Mouse (Mus musculus) cerebellum, adult 9-11 months (tissue): ENCODE measurements at regions not wholly inside any gene's neighbourhood (a gene's known extent, or its start where the extent isn't known, plus 50 kb on each side); places are given as distances from the start of the nearest gene placed in this dataset.

Experiments used
- DNase-seq: peaks from one replicate; pipeline ENCODE4 v3.0.0; 2022

DNA sequence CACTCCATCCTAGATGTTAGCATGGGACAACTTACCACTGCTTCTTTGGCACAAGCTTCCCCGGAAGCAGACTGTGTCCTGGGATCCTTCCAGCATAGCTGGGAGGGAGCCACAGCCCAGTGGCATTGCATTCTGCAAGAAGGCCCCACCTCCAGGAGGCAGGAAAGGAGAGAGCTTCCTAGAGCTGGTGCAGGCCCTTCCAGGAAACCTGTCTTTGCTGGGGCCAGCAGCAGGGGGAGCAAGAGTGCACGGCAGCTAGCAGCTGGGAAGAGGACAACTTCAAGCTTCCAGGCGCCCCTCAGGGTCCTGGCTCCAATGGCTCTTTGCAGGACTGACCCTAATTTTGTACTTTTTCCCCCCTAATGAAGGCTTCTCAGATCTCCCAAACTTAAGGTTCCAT lies 115.4 kb upstream of the Sorcs3 start:
- no peak for DNase-seq

DNA sequence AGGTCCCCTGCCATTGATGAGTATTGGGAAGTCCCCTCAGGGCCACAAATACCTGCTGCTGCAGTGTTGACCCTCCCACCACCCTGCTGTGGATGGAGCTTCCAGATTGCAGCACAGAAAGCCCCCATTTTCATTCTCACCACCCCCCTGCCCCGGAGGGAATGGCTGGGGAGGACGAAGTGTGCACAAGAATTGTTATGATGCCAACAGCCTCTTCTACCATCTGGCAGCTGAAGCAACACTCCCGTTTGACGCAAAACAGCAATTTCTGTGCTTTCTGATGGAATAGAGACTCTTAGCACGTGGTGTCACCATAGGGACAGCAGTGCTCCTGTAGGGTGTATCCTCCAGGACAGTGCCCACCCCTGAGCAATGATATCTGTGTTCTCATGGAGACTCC lies 108.5 kb upstream of the Sorcs3 start:
- DNase-seq, result no peak

DNA sequence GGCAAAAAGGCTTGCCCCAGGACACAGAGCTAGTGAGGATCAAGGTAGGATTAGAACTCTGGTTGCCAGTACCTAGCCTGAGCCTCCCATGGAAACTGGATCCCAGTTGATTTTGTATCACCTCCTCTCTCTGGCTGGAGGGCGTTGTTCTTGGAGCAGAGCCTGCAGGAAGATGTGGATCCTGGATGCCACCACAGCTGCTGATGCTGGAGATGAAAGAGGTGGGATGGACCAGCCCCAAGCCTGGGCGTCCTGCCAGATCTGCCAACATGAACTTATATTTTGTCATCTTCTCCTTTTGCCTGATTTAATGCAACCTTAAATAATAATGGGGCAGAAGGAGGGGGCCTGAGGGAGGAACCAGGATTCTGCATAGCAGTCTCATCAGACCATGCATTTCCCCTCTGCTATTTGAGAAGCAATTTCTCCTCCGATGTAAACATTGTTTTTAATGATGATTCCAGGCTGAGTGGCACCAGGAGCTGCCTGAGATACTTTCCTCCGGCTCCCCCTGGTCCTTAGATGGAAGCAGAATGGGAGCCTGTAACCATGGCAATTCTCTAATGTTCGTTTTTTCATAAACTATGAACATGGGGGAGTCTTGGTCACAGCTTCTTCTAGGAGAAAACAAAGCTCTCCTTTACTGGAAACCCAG lies 107.8 kb upstream of the Sorcs3 start:
- DNase-seq, result no peak

DNA sequence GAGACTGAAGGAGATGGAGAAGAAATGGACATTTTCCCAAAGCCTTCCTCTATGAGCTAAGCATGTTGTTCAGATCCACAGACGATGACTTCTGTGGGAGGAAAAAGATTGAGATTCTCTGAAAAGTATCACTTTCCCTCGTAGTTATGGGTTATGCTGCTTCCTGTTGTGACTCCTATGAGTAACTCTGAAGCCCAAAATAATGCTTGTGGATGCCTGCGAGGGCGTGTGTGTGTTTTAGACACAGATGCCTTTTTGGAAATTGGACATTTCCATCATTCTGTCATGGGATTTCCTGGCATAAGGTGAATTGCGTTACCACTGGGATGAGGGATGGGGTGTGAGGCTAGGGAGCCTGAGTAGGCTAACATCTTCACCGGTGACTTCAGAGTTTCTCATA lies 104.8 kb upstream of the Sorcs3 start:
- DNase-seq, result no peak

DNA sequence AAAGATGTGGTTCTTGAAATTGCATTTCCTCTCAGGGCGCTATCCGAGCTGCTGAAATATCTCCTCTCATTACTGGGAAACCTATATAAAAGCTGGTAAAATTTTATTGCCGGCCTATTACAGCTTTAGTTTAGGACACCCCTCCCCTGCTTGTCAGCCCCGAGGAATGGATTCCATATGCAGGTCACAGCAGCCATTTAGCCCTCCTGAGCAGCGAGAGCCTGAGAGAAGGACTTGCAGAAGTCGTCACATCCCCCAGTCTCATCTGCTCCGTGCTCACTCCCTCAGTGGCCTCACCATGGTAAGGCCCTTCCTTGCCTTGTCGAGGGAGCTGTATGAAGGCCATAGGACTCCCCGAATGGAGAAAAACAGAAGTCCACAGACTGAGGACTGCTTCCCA lies 90.7 kb upstream of the Sorcs3 start:
- no peak for DNase-seq

DNA sequence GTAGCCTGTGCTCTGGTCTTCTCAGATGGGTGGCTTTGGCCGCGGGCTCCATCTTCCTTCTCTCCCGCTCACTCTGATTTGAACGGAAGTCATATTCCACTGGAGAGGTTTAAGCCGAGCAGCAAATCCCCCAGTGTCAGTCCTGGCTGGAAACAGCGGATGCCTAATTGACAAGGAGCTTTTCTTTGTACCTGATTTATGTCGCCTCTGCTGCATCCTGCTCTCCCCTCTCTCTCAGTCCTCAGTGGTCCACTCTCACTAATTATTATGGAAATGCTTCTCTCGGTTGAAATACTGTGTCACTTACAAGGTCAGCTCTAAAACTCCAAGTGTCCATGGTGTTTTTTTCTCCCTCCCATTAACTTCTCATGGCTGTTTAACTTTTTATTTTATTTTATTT lies 90.1 kb upstream of the Sorcs3 start:
- DNase-seq, result no peak

DNA sequence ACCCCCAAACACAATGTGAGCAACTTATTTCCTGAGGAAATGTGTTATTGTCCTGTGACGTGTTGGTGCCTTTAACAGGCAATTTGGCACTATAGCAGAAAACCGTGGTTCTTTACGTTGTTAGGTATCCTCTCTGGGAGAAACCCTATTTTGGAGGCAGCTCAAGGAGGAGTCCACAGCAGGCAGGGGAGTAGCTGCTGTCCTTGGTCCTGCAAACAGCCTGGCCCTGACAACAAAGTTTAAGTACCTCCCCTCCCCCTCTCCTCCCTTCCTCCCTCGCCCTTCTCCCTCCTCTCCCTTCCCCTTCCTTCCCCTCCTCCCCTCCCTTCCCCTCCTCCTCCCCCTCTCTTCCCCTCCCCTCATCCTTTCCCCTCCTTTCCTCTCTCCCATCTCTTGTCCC lies 89.1 kb upstream of the Sorcs3 start:
- DNase-seq, result no peak

DNA sequence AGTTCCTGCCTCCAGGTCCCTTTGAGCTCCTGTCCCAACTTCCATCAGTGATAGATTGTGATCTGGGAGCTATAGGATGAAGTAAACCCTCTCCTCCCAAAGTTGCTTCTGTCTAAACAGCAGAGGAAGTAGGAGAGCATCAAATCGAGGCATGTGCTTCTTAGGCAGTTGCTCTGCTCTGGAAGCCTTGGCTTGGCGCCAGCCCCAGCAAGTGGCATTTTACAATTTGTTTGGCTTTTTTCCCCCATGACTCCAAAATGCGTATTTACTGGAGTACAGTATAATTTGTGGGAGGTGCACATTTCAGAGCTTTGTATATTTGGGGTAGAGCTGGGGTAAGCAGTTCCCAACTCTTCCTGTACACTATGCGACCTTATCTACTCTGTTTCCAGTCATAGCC lies 88.2 kb upstream of the Sorcs3 start:
- no peak for DNase-seq

DNA sequence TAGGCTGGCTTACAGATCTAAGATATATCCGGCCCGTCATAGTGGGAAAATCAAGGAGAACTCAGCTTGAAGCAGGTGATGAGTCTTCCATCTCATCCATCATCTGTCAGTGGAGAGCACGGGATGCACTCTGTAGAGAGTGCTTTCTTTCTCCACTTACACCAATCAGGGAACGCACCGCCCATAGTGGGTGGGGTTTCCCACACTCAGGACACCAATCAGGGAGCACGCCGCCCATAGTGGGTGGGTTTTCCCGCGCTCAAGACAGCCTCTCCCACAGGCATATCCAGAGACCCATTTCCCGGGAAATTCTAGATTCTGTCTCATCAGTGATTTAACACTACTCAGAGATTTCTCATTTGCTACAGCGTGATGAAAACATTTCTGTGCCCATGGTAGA lies 83.5 kb upstream of the Sorcs3 start:
- DNase-seq, result no peak

DNA sequence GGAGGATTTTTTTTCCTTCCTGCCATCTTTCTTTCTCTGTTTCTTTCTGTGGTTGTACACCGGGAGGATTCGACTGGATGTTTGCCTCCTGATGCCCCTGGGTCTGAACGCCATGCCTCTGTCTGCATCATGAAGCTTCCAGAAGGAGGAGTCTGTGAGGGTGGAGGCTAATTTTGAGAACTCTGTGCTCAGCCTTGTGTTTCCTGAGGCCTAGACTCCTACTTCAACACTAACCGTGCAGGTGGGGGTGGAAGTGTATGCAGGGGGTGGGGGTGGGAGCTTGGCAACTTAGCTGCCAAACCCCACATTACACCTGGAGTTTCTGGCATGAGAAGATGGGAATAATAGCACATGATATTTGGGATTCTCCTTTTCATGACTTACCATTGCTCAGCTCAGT lies 82.0 kb upstream of the Sorcs3 start:
- DNase-seq, result no peak

DNA sequence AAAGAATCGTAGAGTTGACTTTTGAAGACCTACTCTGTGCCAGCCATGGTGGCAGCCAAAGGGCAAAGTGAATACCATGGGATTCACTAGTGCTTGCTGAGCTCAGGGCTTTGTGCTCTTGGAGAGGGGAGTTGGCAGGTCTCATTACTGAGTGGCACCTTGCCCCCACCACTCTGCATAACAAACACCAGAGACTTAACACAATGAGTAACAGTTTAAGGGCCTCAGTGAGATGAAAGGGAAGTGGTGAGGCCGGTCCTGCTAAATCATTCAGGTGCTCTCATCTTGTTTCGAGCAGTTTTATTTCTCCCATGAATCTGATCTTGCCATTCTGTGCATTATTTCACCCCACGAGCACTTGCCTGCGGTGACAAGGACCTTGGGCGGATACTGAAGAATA lies 80.1 kb upstream of the Sorcs3 start:
- DNase-seq, result no peak

DNA sequence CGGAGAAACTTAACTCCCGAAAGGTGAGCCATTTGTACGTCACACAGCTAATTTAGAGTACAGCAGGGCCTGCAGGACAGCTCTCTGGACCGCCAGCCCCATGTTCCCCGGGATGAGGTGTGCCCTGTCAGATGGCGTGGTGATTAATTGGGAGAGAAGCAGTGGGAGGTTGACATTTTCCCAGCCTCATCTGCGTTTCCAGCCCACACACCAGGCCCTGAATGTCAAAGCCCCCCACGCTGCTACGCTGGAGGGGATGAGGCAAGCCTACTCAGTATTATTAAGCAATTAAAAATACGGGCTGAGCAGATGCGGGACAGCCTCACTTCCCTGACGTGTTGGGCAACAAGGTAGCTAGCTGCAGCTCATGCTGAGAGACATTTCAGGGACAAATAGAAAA lies 77.7 kb upstream of the Sorcs3 start:
- no peak for DNase-seq

DNA sequence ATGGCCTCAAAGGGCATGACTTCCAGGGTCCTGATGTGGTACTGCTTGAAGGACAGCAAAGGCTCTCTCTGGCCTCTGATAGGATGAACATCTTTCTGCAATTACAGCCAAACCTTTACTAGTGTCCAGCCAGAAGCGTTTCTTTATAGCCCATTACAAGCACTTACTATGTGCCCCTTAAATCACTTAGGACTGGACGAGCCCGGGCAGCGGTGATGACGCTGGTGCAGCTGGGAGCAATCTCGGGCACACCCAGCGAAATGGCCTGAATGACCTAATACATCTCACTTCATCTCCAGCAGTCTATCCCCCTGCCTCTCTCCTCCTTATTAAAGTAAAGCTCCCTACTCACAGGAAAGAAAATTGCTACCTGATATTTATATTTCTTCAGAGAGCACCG lies 69.6 kb upstream of the Sorcs3 start:
- DNase-seq, result no peak

DNA sequence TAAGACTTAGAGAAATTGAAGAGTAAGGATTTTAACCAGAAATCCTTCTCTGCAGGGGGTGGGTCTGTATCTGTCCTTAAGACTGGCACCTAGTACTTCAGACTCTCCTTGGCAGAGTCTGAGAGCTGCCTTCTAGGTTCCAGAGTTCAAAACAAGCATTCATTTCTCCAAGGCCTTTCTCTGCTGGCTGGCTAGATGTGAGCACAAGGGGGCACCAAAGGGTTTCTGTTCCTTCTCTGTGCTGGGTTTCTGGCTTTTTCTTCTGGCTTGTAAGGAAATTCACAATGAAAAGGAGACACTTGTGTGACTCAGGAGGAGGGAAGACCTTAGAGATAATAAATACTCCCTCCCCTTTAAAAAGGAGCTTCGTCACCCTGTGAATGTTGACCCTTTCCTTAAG lies 61.7 kb upstream of the Sorcs3 start:
- peak; percentile 2 for DNase-seq
